Mouse (Mus musculus) lung, postnatal 0 days (tissue): Measurements from ENCODE around the gene Sept10. TPM values are rescaled to one million over a fixed set of nuclear protein-coding genes. Genes with fewer than 3 reads are reported as not detected.

Source experiments
- ATAC-seq: fragments of 200-750 bp; cut with Nextera tagmentation; 2 replicates; pipeline ENCODE4 v1.8.0; 2017; ENCODE audit warnings: moderate library complexity
- DNase-seq: peaks from one replicate; pipeline ENCODE4 v3.0.0-alpha.2; 2016; ENCODE audit warnings: low spot score
- H3K27ac ChIP-seq: fragments of 300-500 bp; sonication (generic); 2 replicates; pipeline ENCODE4 v1.5.1; 2014; ENCODE audit warnings: antibody characterized with exemption, mild to moderate bottlenecking, low read length, mixed read lengths
- H3K27me3 ChIP-seq: fragments of 300-500 bp; sonication (generic); replicated peaks from 2 replicates; pipeline ENCODE4 v1.6.1; 2014; ENCODE audit warnings: low read length, mixed read lengths; ENCODE audit not compliant: insufficient read depth
- H3K36me3 ChIP-seq: fragments of 300-500 bp; sonication (generic); 2 replicates; pipeline ENCODE4 v1.6.1; 2014; ENCODE audit warnings: low read length, mixed read lengths; ENCODE audit not compliant: insufficient read depth
- H3K4me1 ChIP-seq: fragments of 300-500 bp; sonication (generic); 2 replicates; pipeline ENCODE4 v1.6.1; 2014; ENCODE audit warnings: antibody characterized with exemption, low read depth, low read length, mixed read lengths; ENCODE audit not compliant: insufficient read depth
- H3K4me2 ChIP-seq: fragments of 300-500 bp; sonication (generic); replicated peaks from 2 replicates; pipeline ENCODE4 v1.6.1; 2014; ENCODE audit warnings: low read depth, mild to moderate bottlenecking, low read length, moderate library complexity, mixed read lengths
- H3K4me3 ChIP-seq: fragments of 300-500 bp; sonication (generic); 2 replicates; pipeline ENCODE4 v1.5.1; 2014; ENCODE audit warnings: low read depth, low read length
- H3K9ac ChIP-seq: fragments of 300-500 bp; sonication (generic); replicated peaks from 2 replicates; pipeline ENCODE4 v1.6.1; 2014; ENCODE audit warnings: low read depth, mild to moderate bottlenecking
- H3K9me3 ChIP-seq: fragments of 300-500 bp; sonication (generic); 2 replicates; pipeline ENCODE4 v1.6.1; 2016; ENCODE audit warnings: low read length, mixed read lengths
- CTCF ChIP-seq: IDR thresholded peaks from 2 replicates; pipeline ENCODE4 v1.5.1; 2016; ENCODE audit warnings: antibody characterized with exemption, mild to moderate bottlenecking
- EP300 ChIP-seq: IDR thresholded peaks from 2 replicates; pipeline ENCODE4 v1.6.1; 2016; ENCODE audit warnings: antibody characterized with exemption, mild to moderate bottlenecking, control low read depth
- WGBS: fragments of 180-500 bp; shearing (Covaris S2); extraction: QIAGEN DNeasy Blood & Tissue Kit; methylation state at CpG from one replicate; pipeline ENCODE4 v1.1.7; 2014; 5-methylcytosine and 5-hydroxymethylcytosine counted together
- polyA plus RNA-seq: library from polyadenylated mRNA; unstranded; fragments of >200 nt; fragmentation: Nextera tagmentation; extraction: Ambion mirVana; gene quantifications from 2 replicates; pipeline ENCODE4 v1.2.1, GENCODE M21; 2015

The Sept10 gene
- polyA plus RNA-seq, 1 experiment from 2014 or later, result 42.2 TPM

DNA sequence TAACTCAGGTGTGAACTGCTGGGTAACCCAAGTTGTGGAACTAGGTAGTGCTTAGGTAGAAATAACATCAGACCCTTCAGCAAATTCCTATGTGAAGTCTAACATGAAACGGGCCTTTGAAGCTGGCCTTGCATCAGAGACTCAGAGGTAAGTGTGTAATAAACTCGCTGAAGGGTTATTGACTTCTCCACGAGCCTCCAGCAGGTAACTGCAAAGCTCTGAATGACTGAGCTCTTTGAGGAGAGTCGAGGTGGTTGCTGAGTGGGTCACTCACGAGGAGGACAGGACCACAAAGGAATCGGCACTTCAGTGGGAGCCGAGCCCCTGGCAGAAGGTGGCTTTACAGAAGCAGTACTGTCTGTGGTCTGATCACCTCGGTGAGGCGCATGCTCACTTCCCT is 105.3 kb downstream of the Sept10 start:
- Histone ChIP-seq H3K27ac (peak overlapping the region; percentile 75), H3K9ac (no peak overlapping the region), H3K36me3 (no peaks in the 10 kb centered on the region), H3K9me3 (no peaks in the 10 kb centered on the region), H3K4me3 (no peak overlapping the region), H3K4me2 (no peak overlapping the region), H3K27me3 (no peaks in the 10 kb centered on the region), H3K4me1 (peaks cover 2% of the 10 kb centered on the region; the same call in 1 of the 2 replicates)
- ATAC-seq, result peak; percentile 71
- peak; percentile 91 for DNase-seq
- TF ChIP-seq CTCF (no peak), EP300 (peak; percentile 76)
- 55% methylated on average over 9 of the region's 9 CpGs for WGBS

DNA sequence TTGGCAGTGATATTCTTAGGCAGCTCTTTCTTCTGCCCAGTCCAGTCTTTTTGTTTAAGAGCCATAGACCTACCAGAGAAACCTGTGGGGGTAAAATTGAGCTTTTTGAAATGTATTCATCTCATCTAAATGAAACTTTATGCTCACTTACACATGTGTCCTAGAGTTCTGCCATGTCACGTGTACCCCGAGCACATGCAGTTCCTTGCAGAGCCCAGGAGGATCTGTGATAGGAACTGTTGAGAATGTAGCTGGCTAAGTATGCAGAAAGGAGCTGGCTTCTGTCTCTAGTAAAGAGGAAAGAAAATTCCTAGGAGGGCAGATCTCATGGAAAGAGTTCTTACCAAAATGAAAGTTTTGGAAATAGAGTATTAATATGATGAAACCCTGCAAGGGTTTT is 106.0 kb downstream of the Sept10 start:
- Histone ChIP-seq H3K27me3 (no peaks in the 10 kb centered on the region), H3K36me3 (no peaks in the 10 kb centered on the region), H3K27ac (peak overlapping the region; percentile 72), H3K9ac (no peak overlapping the region), H3K4me3 (no peak overlapping the region), H3K4me2 (no peak overlapping the region), H3K4me1 (peaks cover 2% of the 10 kb centered on the region; the same call in 1 of the 2 replicates), H3K9me3 (no peaks in the 10 kb centered on the region)
- WGBS, result 80% methylated on average over 2 of the region's 2 CpGs
- no peak for ATAC-seq
- no peak for DNase-seq
- TF ChIP-seq EP300, result no peak
- TF ChIP-seq CTCF, result no peak

- peak overlapping the region; percentile 71 for H3K27ac ChIP-seq
- H3K4me2 ChIP-seq, result no peak overlapping the region
- DNase-seq (peak; percentile 89), ATAC-seq (peak; percentile 61)
- no peak overlapping the region for H3K9ac ChIP-seq
- no peaks in the 10 kb centered on the region for H3K9me3 ChIP-seq
- H3K4me1 ChIP-seq, result peaks cover 2% of the 10 kb centered on the region; the same call in 1 of the 2 replicates
- no peaks in the 10 kb centered on the region for H3K27me3 ChIP-seq
- peak; percentile 70 for TF ChIP-seq EP300
- no peak for TF ChIP-seq CTCF
- H3K36me3 ChIP-seq, result no peaks in the 10 kb centered on the region
- WGBS, result 14% methylated on average over 15 of the region's 15 CpGs
- H3K4me3 ChIP-seq, result no peak overlapping the region
Measured at GRCm38 (mm10) chr10:59114535-59115291, 106.9 kb downstream of the Sept10 start.

DNA sequence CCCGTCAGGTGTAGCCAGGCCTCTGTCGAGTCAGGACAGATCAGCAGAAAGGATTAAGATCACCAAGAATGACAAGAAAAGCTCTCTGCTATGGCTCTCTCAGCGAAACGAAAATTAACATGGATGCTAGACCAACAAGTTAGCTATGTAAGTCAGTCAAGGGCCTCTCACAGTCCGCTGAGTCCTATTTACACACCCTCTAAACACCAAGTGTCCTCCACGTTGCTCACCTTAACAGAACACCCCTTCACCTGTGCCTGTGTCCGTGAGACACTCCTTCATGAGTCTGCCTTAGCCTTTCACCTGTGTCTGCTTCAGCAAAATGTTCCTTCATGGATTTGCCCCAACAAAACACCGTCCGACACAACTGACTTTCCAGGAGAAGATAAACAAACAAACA is 108.3 kb downstream of the Sept10 start:
- ATAC-seq (peak; percentile 66), DNase-seq (peak; percentile 83)
- Histone ChIP-seq H3K4me2 (no peak overlapping the region), H3K9ac (no peak overlapping the region), H3K4me3 (no peak overlapping the region), H3K27me3 (no peaks in the 10 kb centered on the region), H3K36me3 (no peaks in the 10 kb centered on the region), H3K4me1 (peaks cover 2% of the 10 kb centered on the region; the same call in 1 of the 2 replicates), H3K9me3 (no peaks in the 10 kb centered on the region), H3K27ac (peak overlapping the region; percentile 70)
- TF ChIP-seq CTCF (no peak), EP300 (peak; percentile 82)
- WGBS, result 56% methylated on average over 9 of the region's 9 CpGs

DNA sequence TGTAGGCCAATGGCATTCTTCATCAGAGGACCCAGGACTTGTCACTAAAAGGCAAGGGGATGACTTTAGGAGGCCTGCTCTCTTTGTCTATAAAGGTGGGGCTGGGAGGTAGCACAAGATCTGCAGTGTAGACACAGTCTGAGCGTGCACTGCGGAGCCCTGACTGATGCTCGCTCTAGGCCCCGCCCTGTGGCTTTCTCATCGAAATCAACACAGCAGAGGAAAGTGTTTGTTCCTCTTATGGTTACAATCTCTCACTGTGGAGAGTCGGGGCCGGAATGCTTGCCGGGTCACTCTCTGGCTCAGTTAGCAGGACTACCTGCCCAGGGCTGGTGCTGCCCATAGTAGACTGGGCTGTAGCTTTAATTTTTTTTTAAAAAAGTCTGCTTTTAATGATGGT is 108.9 kb downstream of the Sept10 start:
- WGBS, result 65% methylated on average over 8 of the region's 8 CpGs
- H3K9ac ChIP-seq, result no peak overlapping the region

DNA sequence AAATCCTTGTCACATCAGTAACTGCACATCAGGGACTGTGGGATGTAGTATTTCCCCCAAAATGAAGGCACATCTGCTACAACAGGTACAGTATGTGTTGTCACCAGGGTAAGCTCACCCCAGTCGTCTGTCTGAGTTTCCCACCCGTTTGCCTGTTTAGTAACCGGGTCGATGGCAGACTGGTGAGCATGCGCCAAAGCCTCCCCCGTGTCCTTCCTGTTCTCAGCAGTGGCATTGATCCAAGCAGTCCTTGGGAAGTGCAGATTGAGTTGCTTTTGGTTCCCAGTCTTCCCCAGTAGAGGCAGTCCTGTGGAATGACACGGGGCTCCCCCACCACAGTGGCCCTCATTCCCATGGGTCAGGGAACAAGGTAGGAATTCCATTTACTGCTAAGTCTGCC is 111.3 kb downstream of the Sept10 start:
- Histone ChIP-seq H3K4me1 (peaks cover 2% of the 10 kb centered on the region; the same call in 1 of the 2 replicates), H3K27ac (no peak overlapping the region), H3K9ac (no peak overlapping the region), H3K4me3 (no peak overlapping the region), H3K9me3 (no peaks in the 10 kb centered on the region), H3K36me3 (no peaks in the 10 kb centered on the region), H3K27me3 (no peaks in the 10 kb centered on the region), H3K4me2 (no peak overlapping the region)
- ATAC-seq (no peak), DNase-seq (no peak)
- 80% methylated on average over 7 of the region's 7 CpGs for WGBS
- TF ChIP-seq EP300 (no peak), CTCF (no peak)

More for the DNA sequence above, 108.9 kb downstream of the Sept10 start:
- no peak overlapping the region for H3K4me3 ChIP-seq
- no peaks in the 10 kb centered on the region for H3K36me3 ChIP-seq
- ATAC-seq (peak; percentile 8; the same call in 1 of the 2 replicates), DNase-seq (peak; percentile 32)
- no peaks in the 10 kb centered on the region for H3K9me3 ChIP-seq
- H3K4me2 ChIP-seq, result no peak overlapping the region
- H3K4me1 ChIP-seq, result peaks cover 2% of the 10 kb centered on the region; the same call in 1 of the 2 replicates
- H3K27me3 ChIP-seq, result no peaks in the 10 kb centered on the region
- no peak for TF ChIP-seq CTCF
- no peak for TF ChIP-seq EP300
- peak overlapping the region; percentile 70 for H3K27ac ChIP-seq
